Mouse (Mus musculus): ENCODE measurements at regions not wholly inside any gene's neighbourhood (a gene's known extent, or its start where the extent isn't known, plus 50 kb on each side); places are given as distances from the start of the nearest gene placed in this dataset.
A peak's percentile ranks its signal among the peaks of the same experiment; 100 is the strongest.

DNA sequence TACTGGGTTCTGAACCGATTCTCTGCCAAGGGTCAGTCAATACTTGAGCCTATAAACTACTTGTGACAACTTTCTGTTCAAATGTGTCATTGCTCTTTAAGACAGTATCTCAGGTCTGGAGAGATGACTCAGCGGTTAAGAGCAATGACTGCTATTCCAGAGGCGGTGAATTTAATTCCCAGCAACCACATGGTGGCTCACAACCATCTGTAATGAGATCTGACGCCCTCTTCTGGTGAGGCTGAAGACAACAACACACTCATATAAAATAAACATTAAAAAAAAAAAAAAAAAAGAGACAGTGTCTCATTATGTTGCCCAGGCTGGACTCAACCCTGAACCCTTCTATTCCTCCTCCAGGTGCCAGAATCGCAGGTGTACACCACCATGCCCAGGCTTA, 159.0 kb upstream of the Ubl3 start:
- Histone ChIP-seq H3K4me1 (replicated peaks) (peaks cover 24% of the 10 kb centered on the region), H3K9me3 (no peaks in the 10 kb centered on the region), H3K4me3 (replicated peaks) (no peak overlapping the region), H3K9ac (replicated peaks) (no peak overlapping the region), H3K27me3 (no peaks in the 10 kb centered on the region), H3K27ac (no peak overlapping the region), H3K4me2 (replicated peaks) (no peak overlapping the region), H3K36me3 (no peaks in the 10 kb centered on the region)
- WGBS, result 81% methylated on average over 5 of the region's 5 CpGs
- ATAC-seq, result no peak

DNA sequence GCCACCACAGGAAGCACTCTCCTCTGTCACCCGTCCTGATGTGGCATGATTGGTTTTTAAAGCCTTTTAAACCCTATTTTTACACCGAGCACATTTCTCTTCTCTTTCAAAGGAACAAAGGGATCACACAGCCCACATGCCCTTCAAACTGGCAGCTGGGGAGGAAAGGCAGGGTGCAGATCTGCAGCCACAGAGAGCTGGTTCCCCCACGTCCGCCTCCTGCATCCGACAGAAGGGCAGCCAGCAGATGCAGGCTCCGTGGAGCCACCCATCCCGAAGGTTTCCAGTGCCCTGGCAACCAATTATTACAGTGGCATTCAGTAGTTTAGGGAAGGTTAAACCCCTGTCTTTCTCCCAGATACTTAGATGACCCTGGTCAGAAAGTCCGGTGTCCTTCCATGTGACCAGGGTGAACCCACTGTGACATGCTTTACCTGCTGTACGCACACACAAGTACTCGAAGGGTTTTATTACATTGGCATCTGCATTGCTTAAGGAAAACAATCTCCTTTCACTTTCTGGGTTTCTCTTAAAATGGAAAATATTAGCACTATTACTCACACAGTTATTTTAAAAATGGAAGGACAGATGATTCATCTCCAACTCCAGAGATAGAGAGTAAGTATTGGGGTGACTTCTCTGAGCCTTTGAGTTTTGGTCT, 156.7 kb upstream of the Ubl3 start:
- H3K4me1 ChIP-seq (replicated peaks), result peaks cover 24% of the 10 kb centered on the region
- H3K27me3 ChIP-seq, result no peaks in the 10 kb centered on the region
- peak overlapping the region; percentile 24; the same call in 1 of the 2 replicates for H3K9ac ChIP-seq (replicated peaks)
- 33% methylated on average over 10 of the region's 10 CpGs for WGBS
- no peaks in the 10 kb centered on the region for H3K36me3 ChIP-seq
- no peak overlapping the region for H3K4me3 ChIP-seq (replicated peaks)
- peak; percentile 18; the same call in 1 of the 2 replicates for ATAC-seq
- no peaks in the 10 kb centered on the region for H3K9me3 ChIP-seq
- H3K4me2 ChIP-seq (replicated peaks), result no peak overlapping the region; the same call in 1 of the 2 replicates
- 0 out of 2 replicates have a peak overlapping the region, but pooled peaks have one; percentile 61 for H3K27ac ChIP-seq

GRCm38 (mm10) chr5:148708014-148708741, 155.6 kb upstream of the Ubl3 start:
- Histone ChIP-seq H3K4me2 (replicated peaks) (no peak overlapping the region), H3K27ac (peak overlapping the region; percentile 61)
- peak; percentile 85 for ATAC-seq

GRCm38 (mm10) chr5:148707335-148707734, 154.7 kb upstream of the Ubl3 start:
- Histone ChIP-seq H3K4me2 (replicated peaks) (no peak overlapping the region), H3K4me3 (replicated peaks) (no peak overlapping the region), H3K4me1 (replicated peaks) (peaks cover 24% of the 10 kb centered on the region), H3K27me3 (no peaks in the 10 kb centered on the region), H3K9ac (replicated peaks) (no peak overlapping the region), H3K36me3 (no peaks in the 10 kb centered on the region), H3K27ac (peak overlapping the region; percentile 19; the same call in 1 of the 2 replicates), H3K9me3 (no peaks in the 10 kb centered on the region)
- no peak for ATAC-seq
- WGBS, result 89% methylated on average over 12 of the region's 12 CpGs

More at GRCm38 (mm10) chr5:148708014-148708741, 155.6 kb upstream of the Ubl3 start:
- Histone ChIP-seq H3K4me1 (replicated peaks) (peaks cover 24% of the 10 kb centered on the region), H3K27me3 (no peaks in the 10 kb centered on the region), H3K9ac (replicated peaks) (0 out of 2 replicates have a peak overlapping the region, but pooled peaks have one; percentile 24), H3K36me3 (no peaks in the 10 kb centered on the region), H3K9me3 (no peaks in the 10 kb centered on the region), H3K4me3 (replicated peaks) (no peak overlapping the region)
- WGBS, result 22% methylated on average over 11 of the region's 11 CpGs

DNA sequence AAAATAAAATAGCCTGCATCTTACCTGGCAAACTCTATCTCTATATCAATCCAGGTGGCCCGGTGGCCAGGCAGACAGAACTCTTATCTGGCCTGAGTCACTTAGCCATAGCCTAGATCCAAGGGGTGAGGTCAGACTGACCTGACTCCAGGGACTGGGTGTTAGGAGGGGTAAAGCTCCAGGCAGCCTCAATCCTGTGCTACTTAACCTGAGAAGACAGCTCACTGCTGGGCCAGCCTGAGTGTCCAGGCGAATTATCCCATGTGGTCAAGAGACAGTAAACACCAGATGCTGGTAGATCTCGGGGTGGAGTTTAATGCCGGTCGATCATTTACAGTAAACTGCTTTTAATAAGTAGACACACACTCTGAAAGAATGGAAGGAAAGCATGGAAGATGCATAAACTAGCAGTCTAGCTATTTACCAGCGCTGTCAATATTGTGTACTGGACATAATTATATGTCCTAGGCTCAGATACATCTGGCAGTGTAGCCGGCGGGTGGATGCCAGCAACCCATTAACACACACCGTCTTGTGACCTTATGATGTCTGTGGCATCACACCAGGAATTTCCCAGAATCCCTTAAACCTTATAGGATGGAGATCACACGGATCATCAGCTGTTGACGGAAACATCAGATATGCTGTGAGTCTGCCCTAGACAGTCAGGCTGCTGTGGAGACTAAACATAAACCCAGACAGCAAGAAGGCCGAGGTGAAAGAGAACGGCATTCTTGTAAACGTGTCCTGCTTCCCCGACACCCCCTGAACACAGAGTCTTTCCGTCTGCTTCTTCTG, 153.9 kb upstream of the Ubl3 start:
- Histone ChIP-seq H3K27ac (no peak overlapping the region), H3K27me3 (no peaks in the 10 kb centered on the region), H3K9me3 (no peaks in the 10 kb centered on the region), H3K9ac (replicated peaks) (no peak overlapping the region), H3K36me3 (no peaks in the 10 kb centered on the region), H3K4me1 (replicated peaks) (peaks cover 24% of the 10 kb centered on the region), H3K4me2 (replicated peaks) (no peak overlapping the region), H3K4me3 (replicated peaks) (no peak overlapping the region)
- no peak for ATAC-seq
- 89% methylated on average over 16 of the region's 16 CpGs for WGBS

- Histone ChIP-seq H3K27me3 (no peaks in the 10 kb centered on the region), H3K4me2 (replicated peaks) (no peak overlapping the region), H3K9ac (replicated peaks) (no peak overlapping the region), H3K9me3 (no peaks in the 10 kb centered on the region), H3K4me1 (replicated peaks) (peaks cover 24% of the 10 kb centered on the region), H3K27ac (no peak overlapping the region), H3K36me3 (no peaks in the 10 kb centered on the region), H3K4me3 (replicated peaks) (no peak overlapping the region)
- ATAC-seq, result no peak
- WGBS, result 68% methylated on average over 5 of the region's 5 CpGs
These were observed 152.2 kb upstream of the Ubl3 start for GRCm38 (mm10) chr5:148704769-148705168.

DNA sequence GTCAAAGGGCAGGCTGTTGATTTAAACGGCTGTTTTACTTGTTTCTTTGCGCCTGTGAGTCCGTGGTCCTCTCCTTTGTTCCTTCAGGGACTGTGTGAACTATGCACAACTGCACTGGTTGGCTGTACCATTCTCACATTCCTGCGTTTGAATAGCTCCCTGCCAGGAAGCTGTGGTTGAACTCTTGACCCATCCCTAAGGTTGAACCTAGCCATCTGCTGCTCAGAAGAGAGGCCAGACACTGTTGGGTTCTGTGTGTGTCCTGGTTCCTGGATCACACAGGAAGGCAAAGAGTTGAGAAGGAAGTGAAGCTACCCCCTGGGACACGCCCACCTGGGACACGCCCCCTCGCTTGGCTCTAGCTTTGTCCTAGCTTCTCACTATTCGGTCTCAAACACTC, 149.3 kb upstream of the Ubl3 start:
- no peaks in the 10 kb centered on the region for H3K27me3 ChIP-seq
- H3K4me2 ChIP-seq (replicated peaks), result no peak overlapping the region
- peaks cover 5% of the 10 kb centered on the region for H3K4me1 ChIP-seq (replicated peaks)
- H3K36me3 ChIP-seq, result no peaks in the 10 kb centered on the region
- H3K27ac ChIP-seq, result no peak overlapping the region
- no peaks in the 10 kb centered on the region for H3K9me3 ChIP-seq
- WGBS, result 43% methylated on average over 8 of the region's 8 CpGs
- no peak overlapping the region for H3K4me3 ChIP-seq (replicated peaks)
- no peak overlapping the region for H3K9ac ChIP-seq (replicated peaks)
- no peak for ATAC-seq

DNA sequence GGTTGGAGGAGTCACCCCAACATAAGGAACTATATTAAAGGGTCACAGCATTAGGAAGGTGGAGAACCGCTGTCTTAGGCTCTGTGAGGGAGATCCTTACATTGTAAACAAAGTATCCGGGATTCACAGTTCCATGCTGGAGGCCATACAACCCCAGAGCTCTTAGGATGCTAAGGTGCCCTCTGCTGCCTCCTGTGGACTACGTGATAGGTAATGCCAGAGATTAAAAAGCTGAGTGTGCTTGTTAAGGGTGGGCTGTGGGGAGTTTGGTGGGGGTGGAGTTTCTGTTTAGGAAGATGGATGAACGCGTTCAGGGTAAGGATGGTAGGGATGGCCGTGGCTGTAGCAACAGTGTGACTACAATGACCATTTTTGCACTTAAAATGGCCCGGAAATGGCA, 148.4 kb upstream of the Ubl3 start:
- Histone ChIP-seq H3K9ac (replicated peaks) (no peak overlapping the region), H3K36me3 (no peaks in the 10 kb centered on the region), H3K4me3 (replicated peaks) (no peak overlapping the region), H3K4me2 (replicated peaks) (no peak overlapping the region), H3K4me1 (replicated peaks) (peaks cover 5% of the 10 kb centered on the region), H3K27ac (no peak overlapping the region), H3K9me3 (no peaks in the 10 kb centered on the region), H3K27me3 (no peaks in the 10 kb centered on the region)
- ATAC-seq, result no peak
- 88% methylated on average over 7 of the region's 7 CpGs for WGBS

- H3K4me3 ChIP-seq (replicated peaks), result no peak overlapping the region
- H3K4me1 ChIP-seq (replicated peaks), result peaks cover 5% of the 10 kb centered on the region
- H3K36me3 ChIP-seq, result no peaks in the 10 kb centered on the region
- no peak overlapping the region for H3K9ac ChIP-seq (replicated peaks)
- no peak overlapping the region for H3K27ac ChIP-seq
- WGBS, result 89% methylated on average over 5 of the region's 5 CpGs
- H3K9me3 ChIP-seq, result no peaks in the 10 kb centered on the region
- no peaks in the 10 kb centered on the region for H3K27me3 ChIP-seq
- no peak overlapping the region for H3K4me2 ChIP-seq (replicated peaks)
- ATAC-seq, result no peak
These were observed 147.7 kb upstream of the Ubl3 start for GRCm38 (mm10) chr5:148700240-148700639.

DNA sequence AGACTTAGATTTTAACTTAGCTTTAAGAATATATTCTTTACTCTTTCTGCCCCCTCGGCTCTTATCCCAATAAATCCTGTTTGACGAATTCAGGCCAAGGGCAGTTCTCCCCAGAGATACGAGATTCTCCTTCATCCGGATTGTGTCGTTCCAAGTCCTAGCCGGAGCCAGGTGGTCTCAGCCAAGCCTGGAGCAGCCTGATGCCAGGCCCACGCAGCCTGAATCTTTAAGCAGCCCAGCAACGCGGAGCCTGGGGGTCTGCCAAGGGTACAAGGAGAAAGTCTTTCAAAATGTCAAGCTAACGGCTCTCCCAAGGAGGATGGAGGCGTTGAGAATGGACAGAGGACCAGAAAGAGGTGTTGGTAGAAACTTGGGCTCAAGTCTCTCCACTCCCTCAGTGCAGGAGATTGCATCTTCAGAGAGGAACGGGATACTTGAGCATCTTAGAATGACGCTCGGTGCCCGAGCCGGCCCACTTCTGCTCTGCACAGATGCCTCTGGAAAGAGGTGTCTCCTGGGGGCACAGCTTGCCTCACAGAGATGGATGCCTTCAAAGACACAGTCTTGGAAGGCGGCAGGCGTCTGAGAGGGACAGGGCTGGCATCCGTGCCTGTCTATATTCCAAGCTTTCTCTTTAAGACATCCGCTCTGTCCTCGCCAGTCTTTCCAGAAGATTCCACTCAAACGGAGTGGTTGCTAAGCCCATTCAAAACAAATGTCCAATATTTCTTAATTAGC, 145.2 kb upstream of the Ubl3 start:
- Histone ChIP-seq H3K4me1 (replicated peaks) (peaks cover 5% of the 10 kb centered on the region), H3K9ac (replicated peaks) (0 out of 2 replicates have a peak overlapping the region, but pooled peaks have one; percentile 0), H3K27me3 (no peaks in the 10 kb centered on the region), H3K4me3 (replicated peaks) (no peak overlapping the region), H3K27ac (no peak overlapping the region), H3K36me3 (no peaks in the 10 kb centered on the region), H3K9me3 (no peaks in the 10 kb centered on the region), H3K4me2 (replicated peaks) (no peak overlapping the region)
- 82% methylated on average over 22 of the region's 22 CpGs for WGBS
- ATAC-seq, result no peak

DNA sequence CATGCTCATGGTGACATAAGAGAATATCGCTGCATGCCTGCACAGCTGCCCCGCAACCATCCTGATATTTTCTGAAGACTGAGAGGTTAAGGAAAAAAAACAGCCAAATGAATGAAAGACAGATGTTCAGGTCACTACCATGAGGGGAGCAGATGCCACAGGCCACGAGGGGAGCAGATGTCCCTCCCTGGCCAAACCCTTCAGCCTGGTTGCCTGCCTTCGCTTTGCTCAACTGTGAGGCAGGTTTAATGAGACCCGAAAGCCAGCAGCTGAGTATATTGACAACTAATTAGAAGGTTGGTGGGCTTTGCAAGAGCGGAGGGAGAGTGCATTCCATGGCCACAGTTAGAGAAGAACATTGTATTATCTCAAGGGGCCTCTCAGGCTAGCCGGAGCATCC, 141.8 kb upstream of the Ubl3 start:
- no peak for ATAC-seq
- Histone ChIP-seq H3K4me2 (replicated peaks) (no peak overlapping the region), H3K27me3 (no peaks in the 10 kb centered on the region), H3K9me3 (no peaks in the 10 kb centered on the region), H3K9ac (replicated peaks) (no peak overlapping the region), H3K4me3 (replicated peaks) (no peak overlapping the region), H3K4me1 (replicated peaks) (peaks cover 14% of the 10 kb centered on the region), H3K27ac (no peak overlapping the region), H3K36me3 (no peaks in the 10 kb centered on the region)
- 66% methylated on average over 7 of the region's 7 CpGs for WGBS

Measured in midbrain, embryonic 13.5 days (tissue).